Mouse (Mus musculus): ENCODE data around the gene Crtam. TPM values are rescaled to one million over a fixed set of nuclear protein-coding genes. Genes with fewer than 3 reads are reported as not detected.
A peak's percentile ranks its signal among the peaks of the same experiment; 100 is the strongest.

Crtam gene
- polyA plus RNA-seq, 1 experiment from 2014 or later, result 0.46 TPM

DNA sequence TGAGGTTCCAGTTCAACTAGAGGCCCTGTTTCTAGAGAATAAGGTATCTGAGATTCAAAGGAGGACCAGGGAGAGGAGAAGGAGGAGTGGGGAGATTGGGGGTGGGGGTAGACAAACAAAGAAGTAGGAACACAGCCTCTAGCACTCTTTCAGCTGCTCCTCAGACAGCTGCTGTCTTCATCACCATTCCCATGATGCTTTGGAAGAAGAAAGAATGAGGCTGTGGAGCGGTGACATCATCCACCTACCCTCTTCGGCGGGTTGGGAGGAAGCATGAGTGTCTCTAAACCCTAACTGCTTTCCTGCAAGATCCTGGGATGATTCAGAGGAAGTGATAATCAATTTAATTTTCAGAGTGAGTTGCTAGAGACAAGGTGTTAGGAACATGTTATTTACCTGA lies 44.4 kb upstream of the Crtam start:
- H3K36me3 ChIP-seq (ENCODE audit: insufficient read depth, low read length), result no peaks in the 10 kb centered on the region

DNA sequence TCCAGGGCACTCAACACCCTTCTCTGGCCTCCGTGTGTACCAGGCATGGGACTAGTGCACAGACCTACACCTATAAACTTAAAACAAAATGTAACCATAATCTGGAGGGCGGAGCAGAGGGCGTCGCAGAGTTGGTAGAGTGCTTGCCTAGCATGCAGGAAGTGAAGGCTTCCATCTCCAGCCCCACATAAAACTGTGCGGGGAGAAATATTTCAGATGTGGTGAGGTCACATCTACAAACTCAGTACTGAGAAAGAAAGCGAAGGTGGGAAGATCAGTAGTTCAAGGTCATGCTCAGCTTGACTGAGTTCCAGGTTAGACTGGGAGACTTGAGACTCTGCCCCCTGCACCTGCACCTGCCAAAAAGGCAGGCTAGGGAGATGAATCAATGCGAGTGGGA lies 43.8 kb upstream of the Crtam start:
- no peaks in the 10 kb centered on the region for H3K4me1 ChIP-seq (replicated peaks; ENCODE audit: insufficient read depth, low read length)
- no peak overlapping the region for H3K9ac ChIP-seq (ENCODE audit: low read depth, low read length)
- TF ChIP-seq CTCF (IDR thresholded peaks at IDR 0.05; ENCODE audit: low read depth), result no peak
- no peak overlapping the region for H3K4me2 ChIP-seq (ENCODE audit: low read length)
- no peak overlapping the region for H3K4me3 ChIP-seq (replicated peaks; ENCODE audit: low read depth, low read length)
- WGBS, result 94% methylated on average over 7 of the region's 7 CpGs
- no peak for DNase-seq (ENCODE audit: low spot score)
- no peaks in the 10 kb centered on the region for H3K36me3 ChIP-seq (ENCODE audit: insufficient read depth, low read length)
- H3K27me3 ChIP-seq (ENCODE audit: insufficient read depth, low read length), result no peaks in the 10 kb centered on the region
- no peak for ATAC-seq (replicated peaks; ENCODE audit: low FRiP score, low read depth)
- H3K27ac ChIP-seq, result no peak overlapping the region
- no peaks in the 10 kb centered on the region for H3K9me3 ChIP-seq (replicated peaks; ENCODE audit: low read length)

More for the DNA sequence above, 44.4 kb upstream of the Crtam start:
- WGBS, result 79% methylated on average over 3 of the region's 3 CpGs
- no peaks in the 10 kb centered on the region for H3K27me3 ChIP-seq (ENCODE audit: insufficient read depth, low read length)
- H3K4me1 ChIP-seq (replicated peaks; ENCODE audit: insufficient read depth, low read length), result no peaks in the 10 kb centered on the region
- no peak overlapping the region for H3K27ac ChIP-seq
- no peak overlapping the region for H3K4me2 ChIP-seq (ENCODE audit: low read length)
- no peaks in the 10 kb centered on the region for H3K9me3 ChIP-seq (replicated peaks; ENCODE audit: low read length)
- TF ChIP-seq CTCF (IDR thresholded peaks at IDR 0.05; ENCODE audit: low read depth), result no peak
- ATAC-seq (replicated peaks; ENCODE audit: low FRiP score, low read depth) (no peak), DNase-seq (ENCODE audit: low spot score) (no peak)
- H3K4me3 ChIP-seq (replicated peaks; ENCODE audit: low read depth, low read length), result no peak overlapping the region
- no peak overlapping the region for H3K9ac ChIP-seq (ENCODE audit: low read depth, low read length)

DNA sequence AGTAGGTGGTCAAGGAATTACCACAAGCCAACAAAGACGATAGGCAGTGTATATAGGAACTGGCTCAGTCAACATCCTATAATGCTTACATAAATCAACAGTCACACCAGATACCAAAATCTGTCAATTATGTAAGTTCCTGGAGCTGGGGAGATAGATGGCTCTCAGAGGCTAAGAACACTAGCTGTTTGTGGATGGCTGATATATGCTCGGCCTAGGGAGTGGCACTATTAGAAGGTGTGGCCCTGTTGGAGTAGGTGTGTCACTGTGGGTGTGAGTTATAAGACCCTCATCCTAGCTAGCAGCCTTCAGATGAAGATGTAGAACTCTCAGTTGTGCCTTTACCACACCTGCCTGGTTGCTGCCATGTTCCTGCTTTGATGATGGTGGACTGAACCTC lies 43.2 kb upstream of the Crtam start:
- DNase-seq (ENCODE audit: low spot score), result no peak

DNA sequence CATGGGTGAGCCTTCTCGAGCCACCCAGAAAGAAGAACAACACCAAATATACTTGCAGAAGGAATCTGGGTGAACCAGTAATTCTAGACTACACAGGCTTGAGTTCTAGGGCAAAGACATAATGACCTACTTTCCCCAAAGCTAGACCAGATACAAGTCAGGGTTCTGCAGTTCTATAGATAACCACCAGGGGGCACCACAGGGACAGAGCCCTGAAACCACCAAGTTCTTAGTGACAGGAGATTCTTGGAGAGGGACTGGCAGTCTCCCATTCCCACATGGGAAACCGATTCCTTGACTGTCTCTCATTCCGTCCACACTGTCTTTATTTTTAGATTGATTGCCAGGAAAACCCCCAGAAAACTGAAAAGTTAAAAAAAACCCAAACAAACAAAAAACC lies 40.2 kb upstream of the Crtam start:
- no peak overlapping the region for H3K4me3 ChIP-seq (replicated peaks; ENCODE audit: low read depth, low read length)
- H3K9ac ChIP-seq (ENCODE audit: low read depth, low read length), result no peak overlapping the region
- DNase-seq (ENCODE audit: low spot score) (peak; percentile 91), ATAC-seq (replicated peaks; ENCODE audit: low FRiP score, low read depth) (no peak)
- peak; percentile 97 for TF ChIP-seq CTCF (IDR thresholded peaks at IDR 0.05; ENCODE audit: low read depth)
- no peaks in the 10 kb centered on the region for H3K9me3 ChIP-seq (replicated peaks; ENCODE audit: low read length)
- WGBS, result 6% methylated on average over 3 of the region's 3 CpGs
- H3K27me3 ChIP-seq (ENCODE audit: insufficient read depth, low read length), result no peaks in the 10 kb centered on the region
- H3K4me1 ChIP-seq (replicated peaks; ENCODE audit: insufficient read depth, low read length), result no peaks in the 10 kb centered on the region
- H3K4me2 ChIP-seq (ENCODE audit: low read length), result no peak overlapping the region
- H3K27ac ChIP-seq, result no peak overlapping the region
- 0 out of 2 replicates have a peak, but pooled peaks cover 4% of the 10 kb centered on the region for H3K36me3 ChIP-seq (ENCODE audit: insufficient read depth, low read length)

More for the DNA sequence above, 43.2 kb upstream of the Crtam start:
- H3K9me3 ChIP-seq (replicated peaks; ENCODE audit: low read length), result no peaks in the 10 kb centered on the region
- no peaks in the 10 kb centered on the region for H3K27me3 ChIP-seq (ENCODE audit: insufficient read depth, low read length)
- no peak for TF ChIP-seq CTCF (IDR thresholded peaks at IDR 0.05; ENCODE audit: low read depth)
- H3K4me1 ChIP-seq (replicated peaks; ENCODE audit: insufficient read depth, low read length), result no peaks in the 10 kb centered on the region
- H3K4me2 ChIP-seq (ENCODE audit: low read length), result no peak overlapping the region
- H3K9ac ChIP-seq (ENCODE audit: low read depth, low read length), result no peak overlapping the region
- H3K4me3 ChIP-seq (replicated peaks; ENCODE audit: low read depth, low read length), result no peak overlapping the region
- H3K36me3 ChIP-seq (ENCODE audit: insufficient read depth, low read length), result 0 out of 2 replicates have a peak, but pooled peaks cover 2% of the 10 kb centered on the region
- WGBS, result 90% methylated on average over 2 of the region's 2 CpGs
- ATAC-seq (replicated peaks; ENCODE audit: low FRiP score, low read depth), result no peak
- H3K27ac ChIP-seq, result no peak overlapping the region

DNA sequence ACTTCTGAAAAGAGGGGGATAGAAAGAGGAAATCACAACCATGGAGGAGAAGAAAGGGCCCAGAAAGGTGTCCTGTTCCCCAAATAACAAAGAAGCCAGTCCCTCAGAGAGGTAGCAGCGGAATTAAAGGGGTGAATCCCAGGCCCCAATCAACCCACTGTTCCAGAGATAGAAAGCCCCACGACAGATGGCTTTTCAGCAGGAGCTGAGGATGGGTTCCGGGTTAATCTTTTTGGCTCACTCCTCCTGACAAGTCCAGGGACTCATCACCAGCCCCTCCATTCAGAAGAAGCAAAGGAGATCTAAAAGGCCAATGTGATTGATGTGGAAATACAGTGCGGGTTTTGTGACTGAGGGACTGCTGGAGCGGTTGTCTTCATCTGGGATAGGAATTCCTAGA lies 39.2 kb upstream of the Crtam start:
- H3K27ac ChIP-seq, result no peak overlapping the region
- WGBS, result 88% methylated on average over 5 of the region's 5 CpGs

DNA sequence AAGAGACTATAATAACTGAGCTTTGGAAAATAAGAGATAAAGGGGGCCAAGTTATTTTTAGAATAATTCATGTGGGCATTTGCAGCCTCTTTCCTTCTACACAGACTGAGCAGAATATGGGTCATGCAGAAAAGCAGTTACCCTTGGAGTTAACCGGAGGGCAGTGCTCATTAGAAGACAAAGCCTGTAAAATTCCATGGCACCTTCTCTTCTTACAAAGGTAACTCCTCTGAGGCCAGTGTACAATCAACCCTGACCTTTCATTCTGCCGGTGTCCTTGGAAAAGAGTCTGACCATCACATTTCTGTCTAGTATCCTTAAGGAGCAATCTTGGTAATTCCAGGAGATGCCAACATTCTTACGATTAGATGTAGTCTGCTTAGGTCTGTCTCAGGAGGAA lies 37.0 kb upstream of the Crtam start:
- no peak overlapping the region for H3K4me2 ChIP-seq (ENCODE audit: low read length)
- no peaks in the 10 kb centered on the region for H3K4me1 ChIP-seq (replicated peaks; ENCODE audit: insufficient read depth, low read length)
- H3K9me3 ChIP-seq (replicated peaks; ENCODE audit: low read length), result no peaks in the 10 kb centered on the region
- no peak for DNase-seq (ENCODE audit: low spot score)
- H3K27me3 ChIP-seq (ENCODE audit: insufficient read depth, low read length), result no peaks in the 10 kb centered on the region
- TF ChIP-seq CTCF (IDR thresholded peaks at IDR 0.05; ENCODE audit: low read depth), result no peak
- H3K36me3 ChIP-seq (ENCODE audit: insufficient read depth, low read length), result 0 out of 2 replicates have a peak, but pooled peaks cover 4% of the 10 kb centered on the region
- no peak for ATAC-seq (replicated peaks; ENCODE audit: low FRiP score, low read depth)
- H3K9ac ChIP-seq (ENCODE audit: low read depth, low read length), result no peak overlapping the region
- H3K4me3 ChIP-seq (replicated peaks; ENCODE audit: low read depth, low read length), result no peak overlapping the region
- 53% methylated on average over 3 of the region's 3 CpGs for WGBS
- no peak overlapping the region for H3K27ac ChIP-seq

More for the DNA sequence above, 39.2 kb upstream of the Crtam start:
- H3K27me3 ChIP-seq (ENCODE audit: insufficient read depth, low read length), result no peaks in the 10 kb centered on the region
- H3K9me3 ChIP-seq (replicated peaks; ENCODE audit: low read length), result no peaks in the 10 kb centered on the region
- ATAC-seq (replicated peaks; ENCODE audit: low FRiP score, low read depth) (no peak), DNase-seq (ENCODE audit: low spot score) (no peak)
- H3K4me2 ChIP-seq (ENCODE audit: low read length), result no peak overlapping the region
- H3K4me3 ChIP-seq (replicated peaks; ENCODE audit: low read depth, low read length), result no peak overlapping the region
- H3K4me1 ChIP-seq (replicated peaks; ENCODE audit: insufficient read depth, low read length), result no peaks in the 10 kb centered on the region
- no peak overlapping the region for H3K9ac ChIP-seq (ENCODE audit: low read depth, low read length)
- 0 out of 2 replicates have a peak, but pooled peaks cover 4% of the 10 kb centered on the region for H3K36me3 ChIP-seq (ENCODE audit: insufficient read depth, low read length)
- no peak for TF ChIP-seq CTCF (IDR thresholded peaks at IDR 0.05; ENCODE audit: low read depth)

DNA sequence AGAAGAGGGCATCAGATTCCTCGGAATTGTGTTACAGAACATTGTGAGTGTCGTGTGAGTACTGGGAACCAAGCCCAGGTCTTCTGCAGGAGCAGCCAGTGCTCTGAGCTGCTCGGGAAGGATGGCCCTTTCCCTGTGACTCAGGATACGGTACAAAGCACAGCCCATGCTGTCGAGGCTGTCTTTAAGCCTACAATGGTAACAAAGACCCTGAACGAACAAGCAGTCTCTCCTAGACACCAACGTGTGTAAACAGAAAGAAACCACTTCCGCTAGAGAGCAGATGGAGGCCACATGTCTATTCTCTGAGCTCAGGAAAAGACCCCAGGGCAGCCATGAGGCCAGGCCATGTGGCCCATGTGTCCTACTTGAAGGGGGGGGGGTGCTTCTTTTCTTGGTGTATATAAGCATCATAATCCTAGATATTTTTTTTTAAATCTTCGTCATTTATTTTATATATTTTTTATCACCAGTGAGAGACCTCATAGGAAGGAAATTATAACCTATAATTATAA lies 33.8 kb upstream of the Crtam start:
- 0 out of 2 replicates have a peak, but pooled peaks cover 4% of the 10 kb centered on the region for H3K36me3 ChIP-seq (ENCODE audit: insufficient read depth, low read length)
- DNase-seq (ENCODE audit: low spot score) (no peak), ATAC-seq (replicated peaks; ENCODE audit: low FRiP score, low read depth) (no peak)
- no peak overlapping the region for H3K4me2 ChIP-seq (ENCODE audit: low read length)
- H3K27ac ChIP-seq, result no peak overlapping the region
- WGBS, result 71% methylated on average over 9 of the region's 9 CpGs
- no peak overlapping the region for H3K9ac ChIP-seq (ENCODE audit: low read depth, low read length)
- no peak overlapping the region for H3K4me3 ChIP-seq (replicated peaks; ENCODE audit: low read depth, low read length)
- no peaks in the 10 kb centered on the region for H3K9me3 ChIP-seq (replicated peaks; ENCODE audit: low read length)
- H3K27me3 ChIP-seq (ENCODE audit: insufficient read depth, low read length), result no peaks in the 10 kb centered on the region
- TF ChIP-seq CTCF (IDR thresholded peaks at IDR 0.05; ENCODE audit: low read depth), result no peak
- no peaks in the 10 kb centered on the region for H3K4me1 ChIP-seq (replicated peaks; ENCODE audit: insufficient read depth, low read length)
